Mouse (Mus musculus) WW6 (cell line): ENCODE results near the gene Olfr116.

Experiments
- DNase-seq: peaks from one replicate; pipeline ENCODE4 v3.0.0-alpha.2; 2013; ENCODE audit warnings: low read depth, low spot score

Gene Olfr116

GRCm38 (mm10) chr17:37627009-37627408 is at the start of gene Olfr116, which contains the start of gene Olfr115:
Gene Olfr116 (minus strand): TSS chr17:37627199.
Gene Olfr115 (minus strand): TSS chr17:37627109.
- no peak for DNase-seq

GRCm38 (mm10) chr17:37666688-37667087 is 39.7 kb upstream of the Olfr116 start, which contains the start of gene Olfr118:
Gene Olfr118 (plus strand): TSS chr17:37666988.
- DNase-seq, result no peak

- DNase-seq, result no peak
Measured at GRCm38 (mm10) chr17:37663682-37664081, 36.7 kb upstream of the Olfr116 start, which contains the start of gene Olfr117. Gene Olfr117 (minus strand): TSS chr17:37663782.

- DNase-seq, result no peak
Measured at GRCm38 (mm10) chr17:37592643-37593042, 34.4 kb downstream of the Olfr116 start, which contains the start of gene Olfr114. Gene Olfr114 (minus strand): TSS chr17:37592743.

- no peak for DNase-seq
Measured at GRCm38 (mm10) chr17:37577563-37577962, 49.4 kb downstream of the Olfr116 start, which contains the start of gene Olfr113. Gene Olfr113 (minus strand): TSS chr17:37577663.
